Mouse (Mus musculus) small intestine, adult 2 months (tissue): Measurements from ENCODE around the gene Dnajc17. TPM values are rescaled to one million over a fixed set of nuclear protein-coding genes. Genes with fewer than 3 reads are reported as not detected.

ENCODE experiments used
- H3K27ac ChIP-seq: fragments of 200-500 bp; 2 replicates; pipeline ENCODE4 v1.5.1; 2012; ENCODE audit warnings: low read depth, low read length, control low read depth, inconsistent platforms; ENCODE audit not compliant: insufficient read depth
- H3K27me3 ChIP-seq: fragments of 200-500 bp; 2 replicates; pipeline ENCODE4 v1.6.1; 2012; ENCODE audit warnings: mild to moderate bottlenecking, moderate library complexity, low read length, inconsistent platforms; ENCODE audit not compliant: control insufficient read depth, insufficient read depth
- H3K36me3 ChIP-seq: fragments of 200-500 bp; 2 replicates; pipeline ENCODE4 v1.6.1; 2012; ENCODE audit warnings: mild to moderate bottlenecking, low read length, control low read depth, inconsistent platforms; ENCODE audit not compliant: control insufficient read depth, insufficient read depth
- H3K4me1 ChIP-seq: fragments of 200-500 bp; 2 replicates; pipeline ENCODE4 v1.6.1; 2012; ENCODE audit warnings: low read length, inconsistent platforms, mixed read lengths; ENCODE audit not compliant: control insufficient read depth, insufficient read depth, insufficient read length
- H3K4me3 ChIP-seq: fragments of 200-500 bp; 2 replicates; pipeline ENCODE4 v1.5.1; 2012; ENCODE audit warnings: low read depth, mild to moderate bottlenecking, control low read depth, inconsistent platforms, low read length, moderate library complexity
- CTCF ChIP-seq: fragments of 200-500 bp; IDR thresholded peaks from 2 replicates; pipeline ENCODE4 v1.5.1; 2012; ENCODE audit warnings: low read depth, mild to moderate bottlenecking, control low read depth, inconsistent platforms, low read length, moderate library complexity, mixed read lengths; ENCODE audit not compliant: insufficient replicate concordance, insufficient read length; ENCODE audit errors: extremely low read depth
- POLR2A ChIP-seq: fragments of 200-500 bp; IDR thresholded peaks from 2 replicates; pipeline ENCODE4 v1.6.1; 2012; ENCODE audit warnings: low read depth, mild to moderate bottlenecking, control low read depth, inconsistent platforms, low read length, moderate library complexity
- WGBS: fragments of 180-500 bp; shearing (Covaris S2); methylation state at CpG from one replicate; pipeline ENCODE4 v1.1.7; 2018; 5-methylcytosine and 5-hydroxymethylcytosine counted together
- polyA plus RNA-seq: library from polyadenylated mRNA; depleted of rRNA; stranded (reverse); fragments of >200 nt; gene quantifications from 2 replicates; pipeline ENCODE4 v1.2.3, GENCODE M21; 2012

Dnajc17 gene
- polyA plus RNA-seq, 1 experiment, result 2.9 TPM

DNA sequence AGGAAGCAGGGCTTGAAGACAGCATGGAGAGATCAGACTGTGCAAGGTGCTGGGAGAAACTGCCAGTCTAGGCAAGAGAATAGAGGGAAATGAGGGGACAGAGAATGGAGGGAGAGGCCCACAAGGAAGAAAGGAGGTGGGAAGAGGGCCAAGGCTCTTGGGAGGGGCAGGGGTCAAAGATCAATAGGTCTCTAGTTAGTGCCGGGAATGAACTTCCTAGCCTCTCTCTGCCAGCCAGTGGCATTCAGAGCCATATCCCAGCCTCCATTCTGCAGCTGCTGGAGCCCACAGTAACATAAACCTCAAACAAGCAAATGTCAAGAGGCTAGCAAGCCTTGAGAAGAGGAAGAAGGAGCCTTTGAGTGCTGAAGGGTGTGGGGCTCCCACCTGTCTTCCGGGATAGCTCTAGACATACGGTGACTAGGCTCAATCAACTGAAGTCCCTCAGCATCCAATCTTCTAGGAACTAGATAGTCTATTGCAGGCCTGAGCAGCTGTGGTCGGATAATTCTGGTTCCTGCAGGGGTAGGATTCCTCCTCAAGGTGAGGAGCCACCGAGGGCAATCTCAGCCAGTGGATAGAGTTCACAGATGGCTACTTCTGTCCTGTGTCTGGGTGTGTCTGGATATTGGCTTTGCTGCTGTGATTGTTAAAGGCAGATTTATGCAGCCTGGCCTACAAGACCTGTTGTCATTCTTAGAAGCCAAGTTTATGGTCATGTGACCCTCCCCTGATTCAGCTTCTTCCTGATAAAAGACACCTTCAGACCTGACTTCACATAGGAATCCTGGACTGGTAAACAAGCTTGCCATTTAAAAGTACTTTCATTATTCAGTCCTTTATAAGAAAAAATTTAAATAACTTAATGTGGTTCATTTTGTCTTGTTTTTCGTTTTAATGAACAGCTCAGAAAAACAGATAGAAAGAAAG lies 21.4 kb upstream of the Dnajc17 start, which contains the start of gene Ppp1r14d:
TSS of gene Ppp1r14d (minus strand) at position 132 of the 930 bp plus-strand sequence.
- peak within 1 kb of the TSS; percentile 92 for H3K27ac ChIP-seq
- TF ChIP-seq CTCF (no peak), POLR2A (no peak)
- WGBS, result 24% methylated on average over 6 of the region's 6 CpGs

DNA sequence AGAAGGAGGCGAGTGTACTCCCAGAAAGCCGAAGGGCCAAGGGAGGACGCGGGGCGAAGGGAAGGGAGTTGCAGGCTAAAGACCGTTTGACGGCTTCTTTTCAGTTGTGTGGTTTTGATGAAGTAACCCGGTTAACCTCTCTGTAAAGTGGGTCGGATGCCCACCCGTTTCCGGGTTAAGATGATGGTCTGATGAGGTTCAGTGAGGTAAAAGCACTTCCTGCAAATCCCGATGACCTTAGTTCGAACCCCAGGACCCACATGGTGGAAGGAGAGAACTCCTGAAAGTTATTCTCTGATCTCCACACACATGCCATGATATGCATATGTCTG lies 547 bp upstream of the Dnajc17 start:
- Histone ChIP-seq H3K4me3 (peak overlapping the region; percentile 67), H3K27ac (0 out of 2 replicates have a peak overlapping the region, but pooled peaks have one; percentile 2), H3K36me3 (peaks cover 20% of the 10 kb centered on the region), H3K27me3 (no peaks in the 10 kb centered on the region), H3K4me1 (peaks cover 3% of the 10 kb centered on the region; the same call in 1 of the 2 replicates)
- TF ChIP-seq CTCF (no peak), POLR2A (no peak)
- WGBS, result under 1% methylated on average over 13 of the region's 13 CpGs

More for the DNA sequence above, 21.4 kb upstream of the Dnajc17 start, which contains the start of gene Ppp1r14d:
- Histone ChIP-seq H3K36me3 (no peaks in the 10 kb centered on the region; the same call in 1 of the 2 replicates), H3K4me3 (peak within 1 kb of the TSS; percentile 76), H3K4me1 (peaks cover 14% of the 10 kb centered on the region), H3K27me3 (no peaks in the 10 kb centered on the region)

DNA sequence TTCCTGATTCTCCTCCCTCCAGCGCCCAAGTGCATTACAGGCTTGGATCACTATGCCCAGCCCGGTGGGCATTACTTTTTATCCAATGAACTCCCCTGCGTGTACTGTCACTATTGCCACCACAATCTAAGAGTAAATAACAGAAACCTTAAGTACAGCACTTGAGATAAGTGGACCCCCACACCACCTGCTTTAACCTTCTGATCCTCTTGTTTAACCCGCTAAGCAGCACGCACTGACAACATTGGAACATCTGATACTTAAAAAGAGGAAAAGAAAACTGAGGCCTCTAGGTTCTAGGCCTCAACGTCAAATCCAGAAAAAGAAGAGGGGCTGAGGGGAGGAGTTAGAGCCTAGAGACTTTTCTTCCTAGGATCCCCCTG lies 643 bp downstream of the Dnajc17 start:
- Histone ChIP-seq H3K27ac (peak overlapping the region; percentile 93), H3K4me1 (peaks cover 5% of the 10 kb centered on the region; the same call in 1 of the 2 replicates), H3K4me3 (peak overlapping the region; percentile 67), H3K36me3 (peaks cover 15% of the 10 kb centered on the region), H3K27me3 (no peaks in the 10 kb centered on the region)
- TF ChIP-seq POLR2A, result no peak
- TF ChIP-seq CTCF, result no peak
- 8% methylated on average over 6 of the region's 6 CpGs for WGBS

DNA sequence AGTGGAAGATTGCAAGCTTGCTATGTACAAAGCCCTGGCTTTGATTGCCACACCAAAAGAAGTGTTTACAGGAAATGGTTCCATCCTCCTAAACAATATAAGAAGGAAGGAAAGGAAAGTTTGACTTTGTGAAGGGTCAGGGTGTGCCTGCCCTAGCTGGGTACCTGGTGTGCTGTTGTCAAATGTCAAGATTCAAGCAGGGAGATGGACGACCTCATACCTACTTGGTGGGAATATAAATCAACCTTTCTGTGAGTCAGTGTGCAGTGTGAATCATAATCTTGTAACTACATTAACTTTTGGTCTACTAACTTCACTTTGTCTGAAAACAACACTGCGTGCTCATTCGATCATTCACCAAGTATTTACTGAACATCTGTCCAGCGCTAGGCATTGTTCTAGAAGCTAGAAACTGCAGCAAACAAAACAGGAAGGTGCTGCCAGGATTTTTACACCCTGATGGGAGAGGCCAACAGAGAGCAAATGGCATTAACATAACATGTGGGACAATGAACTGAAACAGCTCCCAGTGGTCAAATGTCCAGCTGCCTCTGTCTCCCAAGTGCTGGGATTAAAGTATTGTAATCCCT lies 4.6 kb downstream of the Dnajc17 start:
- Histone ChIP-seq H3K36me3 (no peaks in the 10 kb centered on the region), H3K27me3 (no peaks in the 10 kb centered on the region), H3K4me1 (peaks cover 4% of the 10 kb centered on the region; the same call in 1 of the 2 replicates), H3K4me3 (no peak overlapping the region), H3K27ac (peak overlapping the region; percentile 44; the same call in 1 of the 2 replicates)
- TF ChIP-seq POLR2A, result no peak
- TF ChIP-seq CTCF, result no peak
- WGBS, result 65% methylated on average over 4 of the region's 4 CpGs

DNA sequence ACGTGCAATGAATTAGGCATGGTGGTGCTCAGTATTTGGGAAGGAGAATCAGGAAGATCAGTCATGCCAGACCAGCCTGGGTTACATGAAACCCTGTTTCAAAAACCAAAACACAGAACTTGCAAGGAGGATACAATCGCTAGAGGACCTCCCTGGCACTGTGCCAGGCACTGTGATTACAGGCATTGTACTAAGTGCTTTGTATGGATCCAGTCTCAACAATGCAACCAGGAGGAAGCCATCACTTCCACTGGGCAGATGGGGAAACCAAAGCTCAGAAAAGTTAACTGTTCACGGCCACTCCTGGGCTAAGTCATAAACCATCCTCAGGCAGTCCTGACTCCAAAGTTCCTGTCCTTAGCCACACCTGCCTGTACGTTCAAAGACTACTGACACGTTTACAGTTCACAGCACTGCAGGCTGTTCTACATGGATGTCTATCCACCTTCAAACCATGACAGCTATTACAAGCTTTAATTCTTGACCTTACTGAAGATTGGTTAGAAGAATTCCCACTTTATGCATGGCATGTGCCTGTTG lies 5.6 kb downstream of the Dnajc17 start:
- no peaks in the 10 kb centered on the region for H3K36me3 ChIP-seq
- peaks cover 4% of the 10 kb centered on the region; the same call in 1 of the 2 replicates for H3K4me1 ChIP-seq
- H3K27ac ChIP-seq, result 0 out of 2 replicates have a peak overlapping the region, but pooled peaks have one; percentile 44
- H3K27me3 ChIP-seq, result no peaks in the 10 kb centered on the region
- TF ChIP-seq POLR2A, result no peak
- no peak for TF ChIP-seq CTCF
- WGBS, result 19% methylated on average over 5 of the region's 5 CpGs
- H3K4me3 ChIP-seq, result no peak overlapping the region

DNA sequence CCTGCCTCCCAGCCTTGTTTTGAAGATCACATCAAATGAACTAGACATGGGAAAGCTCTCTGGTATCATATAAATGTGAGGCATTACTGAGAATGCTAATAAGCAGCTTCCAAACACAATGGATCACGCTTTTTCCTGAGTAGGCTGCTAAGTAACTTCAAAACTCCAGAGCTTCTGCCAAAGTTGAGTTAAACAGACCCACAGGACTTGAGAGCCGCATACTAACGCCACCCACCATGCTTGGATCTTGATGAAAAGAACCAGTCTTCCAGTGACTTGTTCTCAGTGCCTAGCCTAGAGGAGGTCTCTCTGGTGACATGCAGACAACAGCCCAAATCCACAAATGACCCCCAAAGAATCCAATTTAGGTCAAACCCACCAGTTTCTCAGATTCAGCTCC lies 9.7 kb downstream of the Dnajc17 start:
- H3K4me1 ChIP-seq, result peaks cover 7% of the 10 kb centered on the region; the same call in 1 of the 2 replicates
- H3K4me3 ChIP-seq, result no peak overlapping the region
- TF ChIP-seq POLR2A, result no peak
- no peak for TF ChIP-seq CTCF
- no peak overlapping the region for H3K27ac ChIP-seq
- no peaks in the 10 kb centered on the region for H3K36me3 ChIP-seq
- WGBS, result 82% methylated on average over 3 of the region's 3 CpGs
- H3K27me3 ChIP-seq, result no peaks in the 10 kb centered on the region
